Mouse (Mus musculus) ES-E14 (cell line): ENCODE measurements at regions not wholly inside any gene's neighbourhood (a gene's known extent, or its start where the extent isn't known, plus 50 kb on each side); places are given as distances from the start of the nearest gene placed in this dataset.

Experiments used
- ZC3H11A ChIP-seq: IDR thresholded peaks from 2 replicates; pipeline ENCODE4 v1.6.1; 2012; ENCODE audit warnings: low read depth, mild to moderate bottlenecking, inconsistent platforms, low read length, borderline replicate concordance
- ZNF384 ChIP-seq: IDR thresholded peaks from 2 replicates; pipeline ENCODE4 v1.6.1; 2012; ENCODE audit warnings: low read depth, low read length, inconsistent platforms

DNA sequence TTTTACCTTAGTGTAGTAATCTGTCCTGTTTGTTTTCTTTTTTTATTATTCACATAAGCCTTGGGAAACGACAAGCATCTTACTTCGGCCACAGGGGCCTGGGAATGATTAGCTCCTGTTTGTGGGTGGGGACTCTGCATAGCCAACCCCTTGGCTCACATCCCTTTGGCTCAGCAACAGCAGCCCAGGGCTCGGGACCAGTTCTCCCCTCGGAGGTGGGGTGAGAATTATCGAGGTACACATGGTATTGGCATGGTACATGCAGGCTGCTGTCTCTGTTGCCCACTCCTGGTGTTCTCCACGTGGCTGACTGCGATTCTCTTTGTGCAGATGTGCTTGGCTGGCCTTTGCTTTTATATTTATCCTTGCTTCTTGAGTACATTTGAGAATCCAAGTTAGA is 65.4 kb upstream of the Gm5148 start:
- TF ChIP-seq ZC3H11A (no peak), ZNF384 (no peak)
